Mouse (Mus musculus) lung, embryonic 15.5 days (tissue): Measurements from ENCODE around the gene Hnrnph2. TPM values are rescaled to one million over a fixed set of nuclear protein-coding genes. Genes with fewer than 3 reads are reported as not detected.

Source experiments
- ATAC-seq: fragments of 200-750 bp; cut with Nextera tagmentation; 2 replicates; pipeline ENCODE4 v1.8.0; 2017; ENCODE audit warnings: moderate number of reproducible peaks, borderline replicate concordance; ENCODE audit not compliant: low FRiP score, low TSS enrichment; ENCODE audit errors: extremely low read depth
- H3K27ac ChIP-seq: fragments of 300-500 bp; sonication (generic); 2 replicates; pipeline ENCODE4 v1.5.1; 2015; ENCODE audit warnings: moderate library complexity, mild to moderate bottlenecking, inconsistent platforms
- H3K27me3 ChIP-seq: fragments of 300-500 bp; sonication (generic); 2 replicates; pipeline ENCODE4 v1.6.1; 2015; ENCODE audit warnings: inconsistent platforms
- H3K36me3 ChIP-seq: fragments of 300-500 bp; sonication (generic); 2 replicates; pipeline ENCODE4 v1.6.1; 2015; ENCODE audit warnings: inconsistent platforms
- H3K4me1 ChIP-seq: fragments of 300-500 bp; sonication (generic); 2 replicates; pipeline ENCODE4 v1.6.1; 2015; ENCODE audit warnings: inconsistent platforms
- H3K4me2 ChIP-seq: fragments of 300-500 bp; sonication (generic); 2 replicates; pipeline ENCODE4 v1.6.1; 2015; ENCODE audit warnings: inconsistent platforms, mild to moderate bottlenecking, moderate library complexity
- H3K4me3 ChIP-seq: fragments of 300-500 bp; sonication (generic); 2 replicates; pipeline ENCODE4 v1.5.1; 2015; ENCODE audit warnings: mild to moderate bottlenecking, inconsistent platforms
- H3K9ac ChIP-seq: fragments of 300-500 bp; sonication (generic); 2 replicates; pipeline ENCODE4 v1.6.1; 2015; ENCODE audit warnings: inconsistent platforms
- H3K9me3 ChIP-seq: fragments of 300-500 bp; sonication (generic); 2 replicates; pipeline ENCODE4 v1.6.1; 2016; ENCODE audit warnings: inconsistent platforms
- WGBS: fragments of 180-500 bp; shearing (Covaris S2); methylation state at CpG from one replicate; pipeline ENCODE4 v1.1.7; 2015; 5-methylcytosine and 5-hydroxymethylcytosine counted together
- polyA plus RNA-seq: library from polyadenylated mRNA; unstranded; fragments of >200 nt; fragmentation: Nextera tagmentation; extraction: Ambion mirVana; gene quantifications from 2 replicates; pipeline ENCODE4 v1.2.1, GENCODE M21; 2015

Gene Hnrnph2
- polyA plus RNA-seq, 1 experiment from 2014 or later = 168 TPM

DNA sequence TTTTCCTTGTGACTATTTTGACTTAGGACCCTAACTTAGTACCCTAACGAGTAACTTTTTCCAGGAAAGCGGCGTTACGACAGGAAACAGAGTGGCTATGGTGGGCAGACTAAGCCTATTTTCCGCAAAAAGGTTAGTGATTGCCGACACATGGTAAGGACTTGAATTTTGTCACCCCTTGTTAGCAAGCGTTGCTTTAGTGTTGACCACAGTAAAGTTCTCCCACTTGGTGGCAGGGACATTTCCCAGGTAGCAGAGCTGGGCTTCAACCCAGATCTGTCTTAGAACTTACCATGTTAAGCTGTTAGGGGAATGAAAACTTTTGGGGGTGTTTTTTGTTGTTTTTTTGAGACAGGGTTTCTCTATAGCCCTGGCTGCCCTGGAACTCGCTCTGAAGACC is 14.5 kb upstream of the Hnrnph2 start:
- Histone ChIP-seq H3K9me3 (no peaks in the 10 kb centered on the region), H3K4me2 (peak overlapping the region; percentile 58), H3K27ac (0 out of 2 replicates have a peak overlapping the region, but pooled peaks have one; percentile 86), H3K4me3 (peak overlapping the region; percentile 53), H3K9ac (peak overlapping the region; percentile 57), H3K36me3 (0 out of 2 replicates have a peak, but pooled peaks cover 10% of the 10 kb centered on the region), H3K4me1 (no peaks in the 10 kb centered on the region; the same call in 1 of the 2 replicates), H3K27me3 (no peaks in the 10 kb centered on the region)
- 43% methylated on average over 8 of the region's 8 CpGs for WGBS
- no peak for ATAC-seq

DNA sequence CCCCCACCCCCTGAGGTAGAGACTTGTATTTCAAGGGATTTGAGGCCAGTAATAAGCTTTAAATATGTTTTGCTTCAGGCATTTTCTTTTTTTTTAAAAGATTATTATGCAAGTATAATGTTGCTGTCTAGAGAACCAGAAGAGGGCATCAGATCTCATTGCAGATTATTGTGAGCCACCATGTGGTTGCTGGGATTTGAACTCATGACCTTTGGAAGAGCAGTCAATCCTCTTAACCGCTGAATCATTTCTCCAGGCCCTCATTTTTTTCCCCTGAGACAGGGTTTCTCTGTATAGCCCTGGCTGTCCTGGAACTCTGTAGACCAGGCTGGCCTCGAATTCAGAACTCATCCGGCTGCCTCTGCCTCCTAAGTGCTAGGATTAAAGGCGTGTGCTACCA is 12.7 kb upstream of the Hnrnph2 start:
- H3K9me3 ChIP-seq = no peaks in the 10 kb centered on the region
- no peak for ATAC-seq
- H3K9ac ChIP-seq = no peak overlapping the region
- no peaks in the 10 kb centered on the region; the same call in 1 of the 2 replicates for H3K4me1 ChIP-seq
- 0 out of 2 replicates have a peak, but pooled peaks cover 10% of the 10 kb centered on the region for H3K36me3 ChIP-seq
- no peak overlapping the region for H3K4me2 ChIP-seq
- 80% methylated on average over 4 of the region's 4 CpGs for WGBS
- H3K4me3 ChIP-seq = no peak overlapping the region
- H3K27ac ChIP-seq = no peak overlapping the region
- H3K27me3 ChIP-seq = no peaks in the 10 kb centered on the region

DNA sequence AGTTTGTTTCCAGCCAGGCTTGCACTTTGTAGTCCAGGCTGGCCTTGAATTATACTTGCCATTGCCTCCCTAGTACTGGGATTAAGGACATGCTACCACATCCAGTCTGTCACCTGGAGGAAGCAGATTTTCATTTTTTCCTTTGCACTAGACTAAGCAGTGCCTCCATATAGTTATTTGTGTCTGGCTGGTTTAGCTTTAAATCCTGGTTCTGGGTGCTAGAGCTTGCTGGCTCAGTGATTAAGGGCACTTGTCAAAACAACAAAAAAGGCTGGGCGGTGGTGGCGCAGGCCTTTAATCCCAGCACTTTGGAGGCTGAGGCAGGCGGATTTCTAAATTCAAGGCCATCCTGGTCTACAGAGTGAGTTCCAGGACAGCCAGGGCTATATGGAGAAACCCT is 12.0 kb upstream of the Hnrnph2 start:
- 0 out of 2 replicates have a peak, but pooled peaks cover 10% of the 10 kb centered on the region for H3K36me3 ChIP-seq
- no peaks in the 10 kb centered on the region for H3K27me3 ChIP-seq
- no peaks in the 10 kb centered on the region; the same call in 1 of the 2 replicates for H3K4me1 ChIP-seq
- no peak for ATAC-seq
- H3K4me3 ChIP-seq = no peak overlapping the region
- H3K9me3 ChIP-seq = no peaks in the 10 kb centered on the region
- H3K9ac ChIP-seq = no peak overlapping the region
- no peak overlapping the region for H3K4me2 ChIP-seq
- 88% methylated on average over 3 of the region's 3 CpGs for WGBS
- no peak overlapping the region for H3K27ac ChIP-seq

DNA sequence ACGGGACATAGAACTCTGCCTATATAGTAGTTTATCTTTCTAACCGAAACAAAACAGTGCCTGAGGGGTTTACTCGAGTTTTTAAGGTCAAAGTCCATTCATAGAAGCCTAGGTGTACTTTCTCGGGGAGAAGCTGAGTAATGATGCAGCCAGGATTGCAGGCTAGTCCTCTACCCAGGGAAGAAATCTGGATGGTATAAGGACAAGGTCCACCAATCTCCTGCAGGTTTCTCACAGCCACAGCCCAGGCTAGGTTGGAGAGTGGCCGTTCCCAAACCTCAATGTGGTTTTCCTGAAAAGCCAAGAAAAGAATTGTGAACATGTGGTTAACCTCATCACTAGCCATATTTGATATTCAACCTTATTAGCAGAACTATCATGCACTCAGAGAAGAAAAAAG is 11.1 kb upstream of the Hnrnph2 start:
- Histone ChIP-seq H3K27me3 (no peaks in the 10 kb centered on the region), H3K36me3 (0 out of 2 replicates have a peak, but pooled peaks cover 10% of the 10 kb centered on the region), H3K4me1 (no peaks in the 10 kb centered on the region; the same call in 1 of the 2 replicates), H3K27ac (no peak overlapping the region), H3K9ac (no peak overlapping the region), H3K4me3 (no peak overlapping the region), H3K4me2 (no peak overlapping the region), H3K9me3 (no peaks in the 10 kb centered on the region)
- WGBS = 36% methylated on average over 5 of the region's 5 CpGs
- no peak for ATAC-seq

DNA sequence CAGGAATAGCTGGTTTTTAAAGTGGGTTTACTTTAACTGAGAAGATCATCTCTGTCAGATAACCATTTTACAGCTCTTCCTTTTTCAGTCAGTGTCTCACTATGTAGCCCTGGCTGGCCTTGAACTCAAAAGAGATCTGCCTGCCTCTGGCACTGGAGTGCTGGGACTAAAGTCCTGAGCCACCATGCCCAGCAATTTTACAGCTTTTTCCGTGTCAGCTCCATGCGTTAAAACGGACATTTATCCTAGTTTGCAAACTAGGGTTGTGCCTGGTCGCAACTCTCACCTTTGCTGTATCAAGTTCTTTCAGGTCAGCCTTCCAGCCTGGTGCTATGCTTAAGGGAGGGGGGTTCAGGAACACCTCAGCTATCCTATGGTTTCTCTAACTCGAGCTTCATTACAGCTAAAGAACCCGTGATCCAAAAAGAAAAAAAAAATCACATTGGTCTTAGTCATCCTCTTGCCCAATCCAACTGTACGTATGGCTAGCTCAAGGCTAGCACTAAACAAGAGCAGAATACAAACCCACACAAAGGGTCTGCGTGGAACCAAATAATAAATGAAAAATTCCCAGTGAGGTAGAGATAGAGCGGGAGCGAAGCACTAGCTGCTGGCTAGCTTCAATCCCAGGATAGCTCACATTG is 935 bp upstream of the Hnrnph2 start:
- Histone ChIP-seq H3K36me3 (no peaks in the 10 kb centered on the region), H3K4me2 (peak overlapping the region; percentile 60), H3K9ac (peak overlapping the region; percentile 42), H3K27ac (peak overlapping the region; percentile 71; the same call in 1 of the 2 replicates), H3K27me3 (no peaks in the 10 kb centered on the region), H3K4me3 (peak overlapping the region; percentile 52), H3K4me1 (peaks cover 5% of the 10 kb centered on the region; the same call in 1 of the 2 replicates), H3K9me3 (no peaks in the 10 kb centered on the region)
- ATAC-seq = no peak
- 19% methylated on average over 10 of the region's 10 CpGs for WGBS

DNA sequence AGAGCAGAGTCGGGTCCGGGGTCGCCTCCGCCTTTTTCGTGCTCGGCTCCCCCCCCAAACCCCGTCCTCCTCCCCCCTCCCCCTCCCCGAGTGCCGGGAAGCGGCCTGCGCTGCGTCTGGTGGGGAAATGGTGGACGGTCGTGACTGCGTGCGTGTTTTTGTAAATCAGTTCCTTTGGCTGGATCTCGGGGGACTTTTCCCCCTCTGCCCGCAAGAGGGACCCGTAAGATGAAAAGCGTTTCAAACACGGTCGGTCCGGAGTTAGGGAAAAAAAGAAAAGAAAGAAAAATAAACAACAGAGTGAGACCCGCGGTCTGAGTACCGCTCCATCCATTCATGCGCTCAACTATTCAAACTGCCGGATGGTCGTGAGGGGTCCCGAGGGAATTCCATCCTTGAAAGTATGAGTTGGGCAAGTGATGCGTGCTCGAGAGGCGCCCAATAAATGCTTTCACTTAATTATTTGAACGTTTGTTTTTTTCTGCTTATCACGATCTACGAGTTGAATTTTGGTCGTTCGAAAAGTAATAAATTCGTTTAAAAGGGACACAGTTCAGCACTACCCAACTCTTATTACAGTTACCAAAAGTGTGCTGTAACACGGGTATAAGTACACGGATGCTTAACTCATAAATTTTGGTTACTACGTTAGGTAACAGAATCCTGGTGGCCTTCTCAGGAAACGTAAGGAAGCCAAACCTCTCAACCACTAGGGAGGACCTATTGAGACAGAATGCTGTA is 571 bp downstream of the Hnrnph2 start:
- Histone ChIP-seq H3K36me3 (no peaks in the 10 kb centered on the region), H3K9me3 (no peaks in the 10 kb centered on the region), H3K27me3 (no peaks in the 10 kb centered on the region), H3K9ac (peak overlapping the region; percentile 55), H3K4me3 (peak overlapping the region; percentile 52), H3K27ac (peak overlapping the region; percentile 86), H3K4me1 (peaks cover 5% of the 10 kb centered on the region; the same call in 1 of the 2 replicates), H3K4me2 (peak overlapping the region; percentile 49)
- WGBS = 17% methylated on average over 42 of the region's 43 CpGs
- ATAC-seq = peak; percentile 82

DNA sequence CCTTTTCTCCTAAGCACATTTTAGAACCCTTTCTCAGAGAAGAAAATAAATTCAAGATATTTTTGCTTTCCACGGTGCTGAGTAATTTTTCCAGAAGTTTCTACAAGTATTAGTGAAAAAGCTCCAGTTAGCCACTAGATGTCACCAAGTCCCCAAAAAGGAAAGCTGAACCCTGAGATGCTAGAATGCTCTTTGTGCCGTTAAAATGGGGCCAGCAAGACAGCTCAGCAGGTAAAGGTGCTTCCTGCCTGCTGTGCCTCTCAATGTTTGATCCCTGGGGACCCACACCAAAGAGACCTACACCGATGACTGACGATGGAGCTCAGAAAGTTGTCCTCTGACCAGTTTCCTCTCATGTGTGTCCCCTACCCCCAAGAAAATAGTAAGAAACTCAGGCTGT is 8.5 kb downstream of the Hnrnph2 start:
- 29% methylated on average over 4 of the region's 4 CpGs for WGBS
- H3K27me3 ChIP-seq = no peaks in the 10 kb centered on the region
- peaks cover 3% of the 10 kb centered on the region; the same call in 1 of the 2 replicates for H3K4me1 ChIP-seq
- H3K4me2 ChIP-seq = no peak overlapping the region
- H3K9me3 ChIP-seq = no peaks in the 10 kb centered on the region
- ATAC-seq = no peak
- no peak overlapping the region for H3K27ac ChIP-seq
- no peaks in the 10 kb centered on the region; the same call in 1 of the 2 replicates for H3K36me3 ChIP-seq
- H3K4me3 ChIP-seq = no peak overlapping the region
- no peak overlapping the region for H3K9ac ChIP-seq

DNA sequence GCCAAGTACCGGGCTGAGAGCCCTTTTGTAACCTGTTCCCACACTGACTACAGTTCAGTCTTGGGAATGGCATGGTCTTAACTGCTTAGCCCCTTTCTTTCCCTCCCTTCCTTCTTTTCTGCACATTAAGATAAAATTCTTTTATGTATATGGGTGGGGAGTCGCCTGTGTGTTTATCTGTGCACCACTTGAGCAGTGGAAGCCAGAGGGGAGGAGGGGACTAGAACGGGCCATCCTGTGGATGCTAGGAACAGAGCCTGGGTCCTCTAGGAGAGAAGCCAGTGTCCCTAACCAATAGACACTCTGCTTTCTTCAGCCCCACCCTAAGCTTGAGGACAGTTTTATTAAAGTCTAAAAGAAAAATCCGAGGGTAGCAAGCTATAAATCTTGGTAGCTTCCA is 10.0 kb downstream of the Hnrnph2 start:
- Histone ChIP-seq H3K9ac (no peak overlapping the region), H3K9me3 (no peaks in the 10 kb centered on the region), H3K4me1 (peaks cover 3% of the 10 kb centered on the region; the same call in 1 of the 2 replicates), H3K27me3 (no peaks in the 10 kb centered on the region), H3K36me3 (no peaks in the 10 kb centered on the region; the same call in 1 of the 2 replicates), H3K4me3 (no peak overlapping the region), H3K27ac (no peak overlapping the region), H3K4me2 (no peak overlapping the region)
- 54% methylated on average over 4 of the region's 4 CpGs for WGBS
- ATAC-seq = no peak

DNA sequence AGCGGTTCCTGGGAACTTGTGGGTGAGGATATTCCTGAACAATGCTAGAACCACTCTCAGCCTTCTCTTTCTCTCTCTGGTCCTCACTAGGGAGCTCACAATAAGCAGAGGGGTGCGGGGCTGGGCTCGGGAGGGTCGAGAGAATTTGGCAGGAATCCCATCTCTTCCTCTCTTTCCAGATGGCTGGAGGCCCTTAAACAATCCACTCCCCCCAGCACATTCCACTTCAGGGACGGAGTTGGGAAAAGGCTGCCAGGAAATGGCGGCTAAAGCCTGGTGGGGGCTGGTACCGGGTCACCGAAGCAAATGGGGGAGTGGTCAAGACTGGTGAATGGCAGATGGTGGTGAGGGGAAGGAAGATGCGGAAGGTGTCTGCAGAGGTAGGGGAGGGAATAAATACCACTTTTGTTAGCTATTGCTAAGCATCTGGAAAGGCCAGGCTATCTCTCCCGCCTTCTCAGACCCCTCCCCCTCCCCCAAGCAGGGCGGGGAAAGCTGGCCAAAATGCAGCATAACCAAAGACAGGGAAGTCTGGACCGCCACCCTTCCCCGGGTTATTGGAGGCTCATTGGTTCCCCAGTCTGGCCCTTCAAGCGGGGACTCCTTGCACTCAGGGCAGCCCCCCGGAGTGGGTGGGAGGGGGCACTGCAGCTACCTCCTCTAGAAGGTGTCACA is 11.4 kb downstream of the Hnrnph2 start:
- Histone ChIP-seq H3K9me3 (no peaks in the 10 kb centered on the region), H3K27me3 (no peaks in the 10 kb centered on the region), H3K36me3 (no peaks in the 10 kb centered on the region; the same call in 1 of the 2 replicates), H3K4me2 (peak overlapping the region; percentile 50), H3K9ac (no peak overlapping the region), H3K4me1 (peaks cover 3% of the 10 kb centered on the region; the same call in 1 of the 2 replicates), H3K4me3 (peak overlapping the region; percentile 33), H3K27ac (peak overlapping the region; percentile 89)
- WGBS = 19% methylated on average over 14 of the region's 15 CpGs
- ATAC-seq = peak; percentile 95

DNA sequence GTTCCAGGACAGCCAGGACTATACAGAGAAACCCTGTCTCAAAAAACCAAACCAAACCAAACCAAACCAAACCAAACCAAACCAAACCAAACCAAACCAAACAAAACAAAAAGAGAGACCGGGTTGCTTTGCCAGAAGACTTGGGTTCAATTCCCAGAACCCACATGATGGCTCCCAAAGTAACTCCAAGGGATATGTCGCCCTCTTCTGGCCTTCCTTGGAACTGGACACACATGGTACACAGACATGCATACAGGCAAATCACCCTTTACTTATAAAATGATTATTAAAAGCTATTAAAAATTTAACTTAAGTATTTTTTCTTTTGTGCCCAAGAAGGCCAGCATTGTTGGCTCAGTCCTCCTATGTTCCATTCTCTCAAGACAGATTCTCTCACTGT is 13.3 kb downstream of the Hnrnph2 start:
- Histone ChIP-seq H3K4me1 (peaks cover 3% of the 10 kb centered on the region; the same call in 1 of the 2 replicates), H3K36me3 (no peaks in the 10 kb centered on the region), H3K4me3 (no peak overlapping the region), H3K27me3 (no peaks in the 10 kb centered on the region), H3K27ac (no peak overlapping the region), H3K4me2 (no peak overlapping the region), H3K9me3 (no peaks in the 10 kb centered on the region), H3K9ac (no peak overlapping the region)
- no peak for ATAC-seq
- WGBS = 58% methylated on average over 2 of the region's 2 CpGs

DNA sequence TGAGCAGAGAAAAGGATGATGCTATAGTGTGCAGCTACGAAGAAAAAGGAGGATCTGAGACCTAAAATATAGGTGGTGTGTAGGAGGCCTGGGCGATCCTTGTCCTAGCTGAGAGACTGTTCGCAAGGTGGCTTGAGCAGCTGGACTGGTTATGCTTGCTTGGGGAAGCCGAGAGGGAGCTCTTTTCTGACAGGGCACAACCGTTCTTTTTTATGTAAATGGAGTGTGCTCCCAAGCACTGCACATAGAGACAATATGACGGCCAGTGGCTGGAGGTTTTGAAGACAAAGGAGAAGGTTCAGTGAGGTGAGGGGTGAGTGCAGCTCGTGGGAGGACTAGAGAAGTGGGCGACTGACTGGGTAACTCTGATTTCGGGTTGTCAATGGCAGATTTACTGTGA is 18.7 kb downstream of the Hnrnph2 start:
- H3K4me2 ChIP-seq = no peak overlapping the region
- WGBS = 66% methylated on average over 9 of the region's 9 CpGs

More for the DNA sequence above, 18.7 kb downstream of the Hnrnph2 start:
- Histone ChIP-seq H3K4me1 (no peaks in the 10 kb centered on the region), H3K27ac (no peak overlapping the region), H3K27me3 (no peaks in the 10 kb centered on the region), H3K9me3 (no peaks in the 10 kb centered on the region), H3K36me3 (no peaks in the 10 kb centered on the region), H3K4me3 (no peak overlapping the region), H3K9ac (no peak overlapping the region)
- ATAC-seq = no peak
